Mouse (Mus musculus): ENCODE results near the gene Dynlt1a. TPM values are rescaled to one million over a fixed set of nuclear protein-coding genes. Genes with fewer than 3 reads are reported as not detected.

Dynlt1a gene
- polyA plus RNA-seq, 1 experiment from 2014 or later: 41.8 TPM

Other genes starting within 250 kb of the Dynlt1a start
- gene Serac1, start 237.8 kb downstream of the Dynlt1a start, polyA plus RNA-seq (2014; fragmentation: Nextera tagmentation; extraction: Ambion mirVana): 8.0 TPM in 2 replicates
- 160 and 167 TPM in 2 replicates for gene Gtf2h5, start 237.7 kb downstream of the Dynlt1a start, polyA plus RNA-seq (2014; fragmentation: Nextera tagmentation; extraction: Ambion mirVana)
- 129 and 178 TPM in 2 replicates for gene Tulp4, start 211.1 kb downstream of the Dynlt1a start, polyA plus RNA-seq (2014; fragmentation: Nextera tagmentation; extraction: Ambion mirVana)
- 24.2 and 27.1 TPM in 2 replicates for gene Tmem181a, start 60.6 kb downstream of the Dynlt1a start, polyA plus RNA-seq (2014; fragmentation: Nextera tagmentation; extraction: Ambion mirVana)
- gene Dynlt1b, start 112.6 kb upstream of the Dynlt1a start, polyA plus RNA-seq (2014; fragmentation: Nextera tagmentation; extraction: Ambion mirVana): 838 and 876 TPM in 2 replicates